Mouse (Mus musculus) cerebellum, adult 11 months (tissue): ENCODE measurements around the gene Add2.

Experiments used
- DNase-seq: peaks from one replicate; pipeline ENCODE4 v3.0.0; 2022

Gene Add2

GRCm38 (mm10) chr6:86148518-86148917 lies 120.0 kb downstream of the Add2 start:
- DNase-seq: no peak

GRCm38 (mm10) chr6:86149001-86149400 lies 120.5 kb downstream of the Add2 start:
- no peak for DNase-seq

GRCm38 (mm10) chr6:86152676-86153075 lies 124.2 kb downstream of the Add2 start:
- DNase-seq: no peak

GRCm38 (mm10) chr6:86153436-86153990 lies 125.0 kb downstream of the Add2 start:
- DNase-seq: no peak

- DNase-seq: no peak
Measured at GRCm38 (mm10) chr6:86154006-86154405, 125.5 kb downstream of the Add2 start.

- DNase-seq: no peak
Measured at GRCm38 (mm10) chr6:86154481-86154880, 126.0 kb downstream of the Add2 start.

- DNase-seq: no peak
Measured at GRCm38 (mm10) chr6:86157253-86158234, 129.1 kb downstream of the Add2 start.

- DNase-seq: no peak
Measured at GRCm38 (mm10) chr6:86160878-86161277, 132.4 kb downstream of the Add2 start.

- no peak for DNase-seq
Measured at GRCm38 (mm10) chr6:86161586-86161985, 133.1 kb downstream of the Add2 start.

GRCm38 (mm10) chr6:86164028-86164427 lies 135.5 kb downstream of the Add2 start:
- DNase-seq: no peak

- DNase-seq: no peak
Measured at GRCm38 (mm10) chr6:86166426-86166825, 137.9 kb downstream of the Add2 start.

GRCm38 (mm10) chr6:86167851-86168250 lies 139.4 kb downstream of the Add2 start:
- DNase-seq: no peak

GRCm38 (mm10) chr6:86169166-86169565 lies 140.7 kb downstream of the Add2 start:
- DNase-seq: no peak
